Mouse (Mus musculus): ENCODE data around the gene Apoh. TPM values are rescaled to one million over a fixed set of nuclear protein-coding genes. Genes with fewer than 3 reads are reported as not detected.
A peak's percentile ranks its signal among the peaks of the same experiment; 100 is the strongest.

The Apoh gene
- polyA plus RNA-seq (2016; fragmentation: Nextera tagmentation; extraction: Ambion mirVana): 36.3 and 36.7 TPM in 2 replicates

DNA sequence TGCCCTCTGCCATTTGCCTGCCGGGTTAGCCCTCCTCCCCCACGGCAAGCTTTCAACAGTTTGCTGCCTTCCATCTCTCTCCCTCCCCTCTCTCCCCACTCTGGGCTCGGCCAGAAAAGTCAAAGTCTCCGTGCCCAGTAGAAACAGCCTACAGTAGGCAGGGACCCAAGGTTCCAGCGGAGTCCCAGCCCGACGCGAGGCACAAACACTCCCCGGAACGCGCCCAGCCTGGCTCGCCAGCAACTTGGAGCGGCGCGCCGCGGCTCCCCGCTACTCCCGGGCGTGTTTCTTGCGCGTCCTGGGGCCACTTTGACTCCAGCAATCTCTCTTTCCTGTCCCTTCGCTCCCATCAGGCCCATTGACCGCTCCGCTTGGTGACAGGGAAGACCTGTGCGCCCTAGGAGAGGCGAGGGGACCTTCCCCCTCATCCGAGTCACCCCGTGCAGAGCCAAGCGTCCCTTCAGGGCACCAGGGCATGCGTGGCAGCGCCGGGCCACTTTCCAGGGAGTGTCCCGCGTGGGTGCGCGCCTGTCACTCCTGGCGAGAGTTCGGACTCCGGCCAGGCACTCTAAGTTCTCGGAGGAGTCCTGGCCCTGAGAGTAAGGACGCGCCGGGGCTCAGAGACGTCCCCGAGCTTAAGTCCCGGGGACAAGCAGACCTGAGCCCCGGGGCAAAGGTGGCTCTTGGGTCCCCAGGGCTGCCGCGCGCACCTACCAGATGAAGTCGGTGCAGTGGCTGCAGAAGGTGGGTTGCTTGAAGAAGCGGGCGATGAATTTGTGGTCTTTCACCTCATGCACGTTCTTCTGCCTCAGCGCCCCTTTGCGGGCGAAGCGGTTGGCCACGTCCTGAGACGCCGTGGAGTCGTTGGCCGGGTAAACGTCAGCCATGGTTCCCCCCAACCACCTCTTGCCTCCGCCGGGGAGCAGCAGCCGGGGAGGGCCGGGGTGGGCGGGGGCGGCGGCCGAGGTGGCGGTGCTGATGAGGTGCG is at the start of gene Apoh:
Gene Apoh, plus strand, starts transcription at position 574 of the 988 bp plus-strand sequence.
- H3K27me3 ChIP-seq (replicated peaks): peaks cover 58% of the 10 kb centered on the region
- H3K36me3 ChIP-seq: no peaks in the 10 kb centered on the region
- H3K4me3 ChIP-seq: peak within 1 kb of the TSS; percentile 77
- H3K27ac ChIP-seq: peak within 1 kb of the TSS; percentile 73
- peak within 1 kb of the TSS; percentile 76 for H3K9ac ChIP-seq
- H3K9me3 ChIP-seq (replicated peaks): no peaks in the 10 kb centered on the region
- H3K4me1 ChIP-seq: peaks cover 32% of the 10 kb centered on the region
- 1% methylated on average over 70 of the region's 75 CpGs for WGBS (ENCODE audit: insufficient replicate concordance)
- H3K4me2 ChIP-seq: peak within 1 kb of the TSS; percentile 98
- peak; percentile 18 for ATAC-seq

DNA sequence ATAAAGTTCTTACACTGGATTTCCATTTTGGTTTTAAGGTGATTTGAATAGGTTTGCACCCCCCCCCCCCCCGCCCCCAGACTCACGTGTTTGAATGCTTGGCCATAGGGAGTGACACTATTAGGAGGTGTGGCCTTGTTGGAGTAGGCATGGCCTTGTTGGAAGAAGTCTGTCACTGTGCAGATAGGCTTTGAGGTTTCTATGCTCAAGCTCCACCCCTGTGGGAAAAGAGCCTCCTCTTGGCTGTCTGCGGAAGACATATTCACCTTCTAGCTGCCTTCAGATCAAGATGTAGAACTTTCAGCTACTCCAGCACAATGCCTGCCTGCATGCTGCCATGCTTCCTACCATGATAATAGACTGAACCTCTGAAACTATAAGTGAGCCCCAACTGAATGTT is 49.3 kb upstream of the Apoh start:
- no peaks in the 10 kb centered on the region for H3K9me3 ChIP-seq (replicated peaks)
- no peak overlapping the region for H3K9ac ChIP-seq
- peak overlapping the region; percentile 34 for H3K4me2 ChIP-seq
- peak overlapping the region; percentile 31; the same call in 1 of the 2 replicates for H3K27ac ChIP-seq
- WGBS (ENCODE audit: insufficient replicate concordance): 19% methylated on average over 3 of the region's 3 CpGs
- no peaks in the 10 kb centered on the region for H3K36me3 ChIP-seq
- H3K27me3 ChIP-seq (replicated peaks): no peaks in the 10 kb centered on the region
- H3K4me3 ChIP-seq: no peak overlapping the region
- H3K4me1 ChIP-seq: peaks cover 36% of the 10 kb centered on the region
- peak; percentile 92 for ATAC-seq

DNA sequence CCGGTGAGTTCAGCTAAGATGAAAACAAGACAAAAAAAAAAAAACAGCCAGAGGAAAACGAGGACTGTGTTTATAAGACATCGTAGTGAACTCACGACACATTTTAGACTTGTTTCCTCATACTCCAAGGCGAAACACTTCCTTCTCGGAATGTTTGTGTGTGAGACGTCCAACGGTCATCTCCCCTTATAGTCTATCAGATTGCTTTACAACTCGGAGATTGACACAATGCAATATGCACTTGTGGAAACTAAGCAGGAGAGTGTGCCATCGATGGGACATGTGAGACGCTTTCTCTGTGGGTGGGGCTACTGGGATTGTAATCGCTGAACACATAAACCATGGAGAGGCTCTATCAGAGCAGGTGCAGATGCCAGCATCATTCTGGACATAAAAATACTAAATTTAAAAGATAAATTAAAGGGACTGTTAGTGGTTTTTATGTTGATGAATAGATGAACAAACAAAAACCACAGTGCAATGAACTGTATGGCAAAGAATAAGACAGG is 48.8 kb upstream of the Apoh start:
- peak; percentile 69; the same call in 1 of the 2 replicates for ATAC-seq
- Histone ChIP-seq H3K4me3 (no peak overlapping the region), H3K27me3 (replicated peaks) (no peaks in the 10 kb centered on the region), H3K9ac (no peak overlapping the region), H3K27ac (peak overlapping the region; percentile 31; the same call in 1 of the 2 replicates), H3K36me3 (no peaks in the 10 kb centered on the region), H3K4me2 (peak overlapping the region; percentile 34), H3K9me3 (replicated peaks) (no peaks in the 10 kb centered on the region), H3K4me1 (peaks cover 36% of the 10 kb centered on the region)
- WGBS (ENCODE audit: insufficient replicate concordance): 74% methylated on average over 12 of the region's 12 CpGs

DNA sequence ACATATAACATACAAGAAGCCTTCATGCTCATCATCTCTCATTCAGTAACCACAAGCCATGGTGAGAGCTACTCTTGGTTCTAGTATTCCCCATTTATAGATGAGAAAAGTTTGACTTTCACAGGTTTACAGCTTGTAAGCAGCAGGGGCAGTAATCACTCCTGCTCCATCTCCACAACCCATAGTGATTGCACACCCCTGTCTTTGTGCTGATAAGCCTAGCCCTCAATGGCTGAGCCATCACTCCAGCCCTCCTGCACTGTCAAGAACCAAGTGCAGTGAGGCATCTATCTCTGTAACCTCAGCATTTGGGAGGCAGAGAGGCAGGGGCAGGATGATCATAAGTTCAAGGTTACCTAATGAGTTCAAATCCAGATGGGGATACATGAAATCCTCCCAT is 47.8 kb upstream of the Apoh start:
- no peaks in the 10 kb centered on the region for H3K9me3 ChIP-seq (replicated peaks)
- H3K36me3 ChIP-seq: no peaks in the 10 kb centered on the region
- no peaks in the 10 kb centered on the region for H3K27me3 ChIP-seq (replicated peaks)
- no peak overlapping the region for H3K4me3 ChIP-seq
- H3K9ac ChIP-seq: no peak overlapping the region
- peaks cover 36% of the 10 kb centered on the region for H3K4me1 ChIP-seq
- H3K4me2 ChIP-seq: 0 out of 2 replicates have a peak overlapping the region, but pooled peaks have one; percentile 13
- ATAC-seq: peak; percentile 81
- no peak overlapping the region for H3K27ac ChIP-seq

DNA sequence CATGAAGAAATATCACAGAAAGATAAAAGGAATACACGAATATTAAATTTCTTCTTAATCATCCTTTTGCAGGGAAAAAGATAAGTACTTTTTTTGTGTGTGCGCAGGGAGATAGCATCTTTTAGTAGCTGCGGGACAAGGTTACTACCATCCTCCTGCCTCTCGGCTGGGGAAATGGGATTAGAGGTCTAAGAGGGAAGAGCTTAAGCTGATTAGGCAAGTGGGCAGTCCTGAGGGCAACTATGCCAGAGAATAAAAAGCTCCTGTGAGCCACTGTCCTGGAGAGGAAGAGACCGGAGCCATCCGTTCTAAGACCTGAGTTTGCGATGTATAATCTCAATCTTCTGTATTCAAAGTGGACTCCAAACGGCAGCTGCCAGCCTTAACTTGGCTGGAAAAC is 45.2 kb upstream of the Apoh start:
- no peaks in the 10 kb centered on the region for H3K9me3 ChIP-seq (replicated peaks)
- H3K4me3 ChIP-seq: no peak overlapping the region
- WGBS (ENCODE audit: insufficient replicate concordance): 53% methylated on average over 8 of the region's 8 CpGs
- H3K36me3 ChIP-seq: no peaks in the 10 kb centered on the region
- H3K9ac ChIP-seq: no peak overlapping the region
- peaks cover 40% of the 10 kb centered on the region for H3K4me1 ChIP-seq
- no peak overlapping the region for H3K27ac ChIP-seq
- no peaks in the 10 kb centered on the region for H3K27me3 ChIP-seq (replicated peaks)
- no peak overlapping the region for H3K4me2 ChIP-seq
- no peak for ATAC-seq

DNA sequence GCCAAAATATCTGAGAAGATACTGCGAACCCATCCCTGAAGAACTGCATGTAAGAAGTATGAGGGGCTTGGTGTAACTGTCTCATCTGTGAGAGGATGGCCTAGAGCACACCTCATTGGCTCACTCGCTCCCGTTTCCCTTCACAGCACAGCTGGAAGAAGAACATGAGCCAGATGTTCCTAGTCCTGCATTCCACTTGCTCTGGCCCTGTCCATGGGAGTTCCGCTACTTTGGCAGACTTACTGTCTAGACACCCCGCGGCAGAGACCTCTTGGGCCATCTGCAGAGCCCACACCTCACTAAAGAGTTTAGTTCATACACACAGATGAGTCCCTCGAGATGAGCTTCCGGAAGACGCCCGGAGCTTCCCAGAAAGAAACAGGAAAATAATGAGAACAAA is 43.2 kb upstream of the Apoh start:
- H3K27ac ChIP-seq: no peak overlapping the region
- ATAC-seq: no peak
- no peaks in the 10 kb centered on the region for H3K9me3 ChIP-seq (replicated peaks)
- H3K27me3 ChIP-seq (replicated peaks): no peaks in the 10 kb centered on the region
- no peak overlapping the region for H3K4me2 ChIP-seq
- no peak overlapping the region for H3K9ac ChIP-seq
- no peak overlapping the region for H3K4me3 ChIP-seq
- peaks cover 23% of the 10 kb centered on the region for H3K4me1 ChIP-seq
- H3K36me3 ChIP-seq: no peaks in the 10 kb centered on the region
- WGBS (ENCODE audit: insufficient replicate concordance): 81% methylated on average over 10 of the region's 10 CpGs

DNA sequence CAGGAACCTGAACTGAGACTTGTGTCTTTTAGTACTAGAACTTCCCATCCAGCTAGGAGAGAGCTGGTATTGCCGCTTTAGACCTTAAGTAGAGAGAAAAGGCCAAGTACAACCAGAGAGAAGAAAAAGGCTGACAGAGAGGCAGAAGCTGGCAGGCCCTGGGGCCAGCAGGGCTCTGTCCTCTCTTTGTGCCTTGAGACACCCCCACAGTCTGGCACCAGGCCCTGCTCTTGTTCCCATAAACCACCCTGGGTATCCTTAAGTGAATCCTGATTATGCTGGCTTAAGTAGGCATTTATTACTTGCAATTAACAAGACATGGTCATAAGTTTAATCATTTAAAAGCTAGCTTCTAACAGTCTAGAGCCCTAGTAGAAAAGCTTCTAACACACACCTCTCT is 42.7 kb upstream of the Apoh start:
- H3K4me2 ChIP-seq: no peak overlapping the region
- no peak overlapping the region for H3K4me3 ChIP-seq
- H3K9ac ChIP-seq: no peak overlapping the region
- peaks cover 18% of the 10 kb centered on the region for H3K4me1 ChIP-seq
- H3K27ac ChIP-seq: no peak overlapping the region
- H3K27me3 ChIP-seq (replicated peaks): no peaks in the 10 kb centered on the region
- no peaks in the 10 kb centered on the region for H3K9me3 ChIP-seq (replicated peaks)
- no peak for ATAC-seq
- no peaks in the 10 kb centered on the region for H3K36me3 ChIP-seq
- 84% methylated on average over 1 of the region's 1 CpGs for WGBS (ENCODE audit: insufficient replicate concordance)

DNA sequence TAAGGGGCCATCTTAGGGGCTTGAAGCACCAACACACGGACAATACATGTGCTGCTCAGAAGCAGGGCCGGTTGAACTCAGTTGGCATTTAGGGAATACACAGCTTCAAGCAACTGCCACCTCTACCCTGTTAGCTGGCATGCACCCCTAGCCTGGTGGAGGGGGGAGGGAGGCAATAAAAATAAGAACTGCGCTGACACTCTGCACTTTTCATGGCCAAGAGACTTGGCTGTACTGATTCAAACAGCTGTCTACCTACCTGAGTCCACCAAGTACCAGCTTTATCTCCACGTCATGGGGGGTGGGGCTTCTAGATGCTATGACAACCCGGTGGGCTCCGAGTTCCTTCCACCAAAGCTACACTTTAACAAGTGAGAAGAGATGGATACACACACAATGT is 42.1 kb upstream of the Apoh start:
- Histone ChIP-seq H3K9ac (no peak overlapping the region), H3K27ac (no peak overlapping the region), H3K36me3 (no peaks in the 10 kb centered on the region), H3K9me3 (replicated peaks) (no peaks in the 10 kb centered on the region), H3K4me2 (no peak overlapping the region), H3K27me3 (replicated peaks) (no peaks in the 10 kb centered on the region), H3K4me3 (no peak overlapping the region), H3K4me1 (peaks cover 13% of the 10 kb centered on the region; the same call in 1 of the 2 replicates)
- 75% methylated on average over 6 of the region's 6 CpGs for WGBS (ENCODE audit: insufficient replicate concordance)
- ATAC-seq: no peak

DNA sequence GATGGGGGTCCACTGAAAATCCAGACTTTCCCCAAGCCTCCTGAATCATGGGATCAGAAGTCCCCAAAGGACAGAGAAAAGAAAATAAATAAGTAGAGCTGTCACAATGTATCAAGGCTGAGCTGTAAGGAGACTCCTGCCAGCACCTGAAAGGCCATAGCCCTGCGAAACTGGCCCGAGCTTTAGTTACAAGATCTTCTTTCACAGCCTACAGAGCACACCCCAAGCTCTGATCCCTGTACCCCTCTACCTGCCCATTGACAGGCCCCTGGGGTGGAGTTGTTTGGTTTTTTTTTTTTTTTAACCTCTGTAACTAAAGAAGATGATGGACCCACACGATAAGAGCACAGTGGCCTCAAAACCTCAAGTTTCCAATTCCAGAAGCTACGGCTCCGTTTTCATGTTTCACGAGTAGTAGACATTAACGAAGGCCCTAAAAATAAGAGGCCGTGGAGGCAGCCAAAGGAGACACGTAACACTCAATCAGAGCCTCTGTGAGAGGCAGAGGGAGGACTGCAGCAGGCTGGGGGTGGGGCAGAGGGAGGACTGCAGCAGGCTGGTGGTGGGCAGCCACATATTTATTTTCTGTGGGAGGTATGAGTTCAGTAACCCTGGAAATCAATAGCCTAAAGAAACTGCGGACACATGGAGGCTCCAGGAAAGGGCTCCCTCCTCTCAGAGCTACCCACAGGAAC is 41.2 kb upstream of the Apoh start:
- Histone ChIP-seq H3K27me3 (replicated peaks) (no peaks in the 10 kb centered on the region), H3K4me3 (no peak overlapping the region), H3K36me3 (no peaks in the 10 kb centered on the region), H3K27ac (no peak overlapping the region), H3K9ac (no peak overlapping the region), H3K4me2 (no peak overlapping the region), H3K4me1 (peaks cover 13% of the 10 kb centered on the region; the same call in 1 of the 2 replicates), H3K9me3 (replicated peaks) (no peaks in the 10 kb centered on the region)
- 79% methylated on average over 10 of the region's 10 CpGs for WGBS (ENCODE audit: insufficient replicate concordance)
- no peak for ATAC-seq

DNA sequence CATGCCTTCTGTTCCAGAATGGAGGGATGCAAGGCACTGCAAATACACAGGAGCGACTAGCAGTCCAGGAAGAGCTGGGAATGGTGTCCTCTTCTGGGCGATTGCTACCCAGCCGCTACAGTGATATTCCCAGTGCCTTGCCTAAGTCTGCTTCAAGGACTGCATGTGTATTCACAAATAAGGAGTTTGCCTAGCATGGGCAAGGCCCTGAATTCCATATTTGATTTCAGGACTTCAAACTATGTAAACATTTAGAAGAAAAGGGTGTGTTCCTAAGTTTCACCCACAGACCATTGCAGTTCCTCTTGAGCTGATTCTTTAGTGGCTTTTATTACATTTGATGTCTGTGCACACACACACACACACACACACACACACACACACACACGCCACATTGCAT is 39.4 kb upstream of the Apoh start:
- Histone ChIP-seq H3K4me2 (no peak overlapping the region), H3K27ac (no peak overlapping the region), H3K4me1 (peaks cover 15% of the 10 kb centered on the region; the same call in 1 of the 2 replicates), H3K36me3 (no peaks in the 10 kb centered on the region), H3K4me3 (no peak overlapping the region), H3K9me3 (replicated peaks) (no peaks in the 10 kb centered on the region), H3K9ac (no peak overlapping the region), H3K27me3 (replicated peaks) (no peaks in the 10 kb centered on the region)
- 84% methylated on average over 4 of the region's 4 CpGs for WGBS (ENCODE audit: insufficient replicate concordance)
- no peak for ATAC-seq

DNA sequence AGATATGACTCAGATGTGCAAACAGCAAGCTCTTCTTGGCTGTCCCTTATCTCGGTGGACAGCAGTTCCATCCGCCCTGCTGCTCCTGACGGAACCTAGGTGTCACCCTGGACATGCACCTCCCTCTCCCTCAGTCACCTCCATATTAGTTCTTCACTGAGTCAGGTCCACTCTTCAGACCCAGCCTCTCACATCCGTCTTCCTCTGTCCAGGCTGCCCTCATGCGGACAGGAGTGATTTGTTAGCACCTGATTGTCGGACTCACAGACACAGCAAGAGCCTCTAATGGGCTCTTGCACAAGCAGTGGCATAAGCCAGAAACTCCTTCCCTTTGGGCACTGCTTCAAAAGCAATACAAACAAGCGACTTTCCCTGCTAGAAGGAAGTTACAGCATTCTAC is 35.9 kb upstream of the Apoh start:
- Histone ChIP-seq H3K4me3 (no peak overlapping the region), H3K9ac (no peak overlapping the region), H3K27ac (no peak overlapping the region), H3K27me3 (replicated peaks) (no peaks in the 10 kb centered on the region), H3K36me3 (no peaks in the 10 kb centered on the region), H3K4me1 (peaks cover 24% of the 10 kb centered on the region), H3K4me2 (no peak overlapping the region), H3K9me3 (replicated peaks) (no peaks in the 10 kb centered on the region)
- WGBS (ENCODE audit: insufficient replicate concordance): 61% methylated on average over 7 of the region's 7 CpGs
- ATAC-seq: 0 out of 2 replicates have a peak, but pooled peaks have one; percentile 44

DNA sequence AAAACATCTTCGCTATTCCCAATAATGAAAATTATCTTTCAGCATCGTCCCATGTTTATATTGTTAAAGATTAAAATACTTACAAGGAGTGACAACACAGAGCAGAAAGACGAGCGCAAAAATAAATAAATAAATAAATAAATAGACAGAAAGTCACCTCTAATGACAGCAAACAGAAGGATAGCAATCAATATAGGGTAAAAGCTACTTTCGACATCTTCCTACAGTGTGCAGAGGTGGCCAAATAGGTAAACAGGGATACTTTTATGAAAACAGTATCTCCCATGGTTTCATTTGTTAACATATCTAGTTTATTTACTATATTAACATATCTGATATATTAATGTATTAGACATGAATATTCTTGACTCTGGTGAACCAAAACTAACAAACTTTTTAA is 34.9 kb upstream of the Apoh start:
- no peak overlapping the region for H3K9ac ChIP-seq
- peaks cover 22% of the 10 kb centered on the region for H3K4me1 ChIP-seq
- H3K4me3 ChIP-seq: no peak overlapping the region
- 82% methylated on average over 5 of the region's 5 CpGs for WGBS (ENCODE audit: insufficient replicate concordance)
- no peaks in the 10 kb centered on the region for H3K27me3 ChIP-seq (replicated peaks)
- no peak for ATAC-seq
- H3K4me2 ChIP-seq: no peak overlapping the region
- no peak overlapping the region for H3K27ac ChIP-seq
- H3K9me3 ChIP-seq (replicated peaks): no peaks in the 10 kb centered on the region
- H3K36me3 ChIP-seq: no peaks in the 10 kb centered on the region

Measured in liver, embryonic 12.5 days (tissue).